Mouse (Mus musculus) hindbrain, embryonic 12.5 days (tissue): ENCODE measurements around the gene Evx2. TPM values are rescaled to one million over a fixed set of nuclear protein-coding genes. Genes with fewer than 3 reads are reported as not detected.

Experiments
- ATAC-seq: fragments of 200-750 bp; cut with Nextera tagmentation; 2 replicates; pipeline ENCODE4 v1.8.0; 2017; ENCODE audit warnings: moderate TSS enrichment; ENCODE audit not compliant: low FRiP score
- H3K27ac ChIP-seq: fragments of 300-500 bp; sonication (generic); 2 replicates; pipeline ENCODE4 v1.5.1; 2016; ENCODE audit warnings: mild to moderate bottlenecking
- H3K27me3 ChIP-seq: fragments of 300-500 bp; sonication (generic); 2 replicates; pipeline ENCODE4 v1.6.1; 2016; ENCODE audit warnings: mild to moderate bottlenecking
- H3K36me3 ChIP-seq: fragments of 300-500 bp; sonication (generic); 2 replicates; pipeline ENCODE4 v1.6.1; 2016; ENCODE audit warnings: mild to moderate bottlenecking
- H3K4me1 ChIP-seq: fragments of 300-500 bp; sonication (generic); 2 replicates; pipeline ENCODE4 v1.6.1; 2016
- H3K4me2 ChIP-seq: fragments of 300-500 bp; sonication (generic); replicated peaks from 2 replicates; pipeline ENCODE4 v1.6.1; 2016; ENCODE audit warnings: mild to moderate bottlenecking
- H3K4me3 ChIP-seq: fragments of 300-500 bp; sonication (generic); 2 replicates; pipeline ENCODE4 v1.5.1; 2016; ENCODE audit warnings: mild to moderate bottlenecking
- H3K9ac ChIP-seq: fragments of 300-500 bp; sonication (generic); 2 replicates; pipeline ENCODE4 v1.6.1; 2016; ENCODE audit warnings: mild to moderate bottlenecking, moderate library complexity
- H3K9me3 ChIP-seq: fragments of 300-500 bp; sonication (generic); replicated peaks from 2 replicates; pipeline ENCODE4 v1.6.1; 2016; ENCODE audit warnings: mild to moderate bottlenecking
- WGBS: fragments of 180-500 bp; shearing (Covaris S2); methylation state at CpG from one replicate; pipeline ENCODE4 v1.1.7; 2016; 5-methylcytosine and 5-hydroxymethylcytosine counted together
- polyA plus RNA-seq: library from polyadenylated mRNA; unstranded; fragments of >200 nt; fragmentation: Nextera tagmentation; extraction: Ambion mirVana; gene quantifications from 2 replicates; pipeline ENCODE4 v1.2.1, GENCODE M21; 2016

Evx2 gene
- polyA plus RNA-seq, 1 experiment from 2014 or later, result 2.7 TPM

DNA sequence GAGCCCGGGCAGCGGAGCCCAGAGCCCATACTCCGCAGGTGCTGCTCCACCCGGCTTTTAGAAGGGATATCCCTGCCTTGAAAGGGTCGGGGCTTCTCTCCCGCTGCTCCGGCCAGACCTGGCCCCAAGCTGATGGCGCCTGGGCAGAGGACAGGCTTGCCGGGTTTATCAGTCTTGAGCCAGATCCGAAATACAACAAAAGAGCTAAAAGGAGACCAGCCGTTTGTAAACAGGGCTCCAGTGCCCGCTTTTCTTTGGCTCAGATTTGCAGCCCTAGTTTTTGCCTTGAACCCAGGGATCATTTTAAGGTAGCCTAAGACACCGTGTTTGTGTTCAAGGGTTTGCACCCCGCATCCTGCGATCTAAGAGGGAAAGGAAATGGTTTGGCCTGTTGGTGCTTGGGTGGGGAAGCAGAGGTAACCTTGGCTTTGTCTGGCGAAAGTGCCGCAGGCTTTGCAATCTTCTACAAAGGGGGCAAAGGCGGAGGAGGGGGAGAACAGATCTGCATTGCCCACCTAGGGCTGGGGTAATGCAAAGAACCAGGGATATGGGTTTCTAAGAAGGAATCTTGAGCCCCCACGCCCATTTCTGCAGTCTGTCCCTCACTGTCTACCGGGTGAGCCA lies 33.6 kb upstream of the Evx2 start:
- no peak for ATAC-seq
- no peak overlapping the region for H3K9ac ChIP-seq
- WGBS, result 2% methylated on average over 20 of the region's 20 CpGs
- H3K36me3 ChIP-seq, result no peaks in the 10 kb centered on the region
- H3K27ac ChIP-seq, result no peak overlapping the region
- H3K4me3 ChIP-seq, result no peak overlapping the region
- H3K4me1 ChIP-seq, result peaks cover 5% of the 10 kb centered on the region
- no peak overlapping the region for H3K4me2 ChIP-seq
- peaks cover 95% of the 10 kb centered on the region for H3K27me3 ChIP-seq
- 0 out of 2 replicates have a peak, but pooled peaks cover 3% of the 10 kb centered on the region for H3K9me3 ChIP-seq

DNA sequence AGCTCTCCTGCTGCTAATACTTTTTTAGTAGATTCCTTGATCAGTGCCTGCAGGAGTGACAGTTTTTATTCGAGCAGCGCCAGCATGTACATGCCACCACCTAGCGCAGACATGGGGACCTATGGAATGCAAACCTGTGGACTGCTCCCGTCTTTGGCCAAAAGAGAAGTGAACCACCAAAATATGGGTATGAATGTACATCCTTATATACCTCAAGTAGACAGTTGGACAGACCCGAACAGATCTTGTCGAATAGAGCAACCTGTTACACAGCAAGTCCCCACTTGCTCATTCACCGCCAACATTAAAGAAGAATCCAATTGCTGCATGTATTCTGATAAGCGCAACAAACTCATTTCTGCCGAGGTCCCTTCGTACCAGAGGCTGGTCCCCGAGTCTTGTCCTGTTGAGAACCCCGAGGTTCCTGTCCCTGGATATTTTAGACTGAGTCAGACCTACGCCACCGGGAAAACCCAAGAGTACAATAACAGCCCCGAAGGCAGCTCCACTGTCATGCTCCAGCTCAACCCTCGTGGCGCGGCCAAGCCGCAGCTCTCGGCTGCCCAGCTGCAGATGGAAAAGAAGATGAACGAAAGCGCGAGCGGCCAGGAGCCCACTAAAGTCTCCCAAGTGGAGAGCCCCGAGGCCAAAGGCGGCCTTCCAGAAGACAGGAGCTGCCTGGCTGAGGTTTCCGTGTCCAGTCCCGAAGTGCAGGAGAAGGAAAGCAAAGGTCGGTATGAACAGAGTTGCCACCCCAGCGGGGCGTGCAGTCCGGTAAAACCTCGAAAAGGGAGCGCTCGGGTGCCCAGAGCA lies 32.8 kb upstream of the Evx2 start:
- Histone ChIP-seq H3K9me3 (0 out of 2 replicates have a peak, but pooled peaks cover 3% of the 10 kb centered on the region), H3K9ac (no peak overlapping the region), H3K4me2 (no peak overlapping the region), H3K4me3 (0 out of 2 replicates have a peak overlapping the region, but pooled peaks have one; percentile 1), H3K27me3 (peaks cover 95% of the 10 kb centered on the region), H3K4me1 (no peaks in the 10 kb centered on the region; the same call in 1 of the 2 replicates), H3K36me3 (no peaks in the 10 kb centered on the region), H3K27ac (no peak overlapping the region)
- no peak for ATAC-seq
- 4% methylated on average over 35 of the region's 35 CpGs for WGBS

DNA sequence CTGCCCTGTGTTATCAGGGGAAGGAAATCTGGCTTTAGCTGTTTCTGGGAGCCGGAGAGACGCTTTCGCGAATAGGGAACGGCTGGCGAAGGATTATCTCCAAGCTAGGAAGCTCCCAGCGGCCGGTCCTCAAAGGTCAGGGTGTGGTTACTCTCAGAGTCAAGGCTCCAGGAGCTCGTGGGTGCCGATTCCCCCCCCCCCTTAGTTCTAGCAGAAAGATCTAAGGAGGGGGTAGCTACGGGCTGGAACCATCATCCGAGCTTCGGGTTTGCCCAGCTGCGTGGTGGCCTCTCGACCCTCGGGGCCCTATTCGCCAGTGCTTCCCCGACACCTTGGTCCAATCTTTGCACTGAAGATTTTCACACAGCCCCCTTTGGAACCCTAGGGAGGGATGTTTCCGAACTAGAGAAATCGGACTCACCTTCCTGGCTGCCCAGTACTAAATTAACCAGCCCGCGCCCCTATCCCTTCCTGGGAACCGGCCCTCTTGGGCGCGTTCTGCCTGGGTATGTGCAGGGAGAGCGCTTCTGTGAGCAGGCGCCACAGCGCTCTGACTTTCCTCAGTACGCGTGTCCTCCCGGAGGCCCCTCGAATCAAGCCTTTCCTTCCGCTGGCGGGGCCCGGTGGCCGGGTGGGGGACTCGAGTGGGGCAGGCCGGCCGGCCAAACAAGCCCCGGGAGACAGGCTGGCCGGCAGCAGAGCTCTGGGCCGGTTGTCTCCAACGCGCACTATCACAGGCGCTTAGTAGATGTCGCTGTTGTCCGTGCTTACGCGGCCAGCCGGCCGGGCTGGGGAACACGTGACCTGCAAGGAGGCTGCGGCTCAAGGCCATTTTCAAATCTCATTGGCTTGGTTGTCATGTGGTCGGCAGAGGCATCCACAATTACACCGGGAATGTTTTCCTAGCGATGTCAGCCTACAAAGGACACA lies 31.9 kb upstream of the Evx2 start, which contains the start of gene Hoxd10:
Gene Hoxd10, plus strand, starts transcription at position 903 of the 930 bp plus-strand sequence.
- H3K9ac ChIP-seq, result no peak within 1 kb of the TSS
- no peak within 1 kb of the TSS; the same call in 1 of the 2 replicates for H3K4me2 ChIP-seq
- 1% methylated on average over 56 of the region's 56 CpGs for WGBS
- no peaks in the 10 kb centered on the region; the same call in 1 of the 2 replicates for H3K4me1 ChIP-seq
- H3K27ac ChIP-seq, result no peak within 1 kb of the TSS
- H3K9me3 ChIP-seq, result 0 out of 2 replicates have a peak, but pooled peaks cover 3% of the 10 kb centered on the region
- H3K36me3 ChIP-seq, result no peaks in the 10 kb centered on the region
- H3K4me3 ChIP-seq, result 0 out of 2 replicates have a peak within 1 kb of the TSS, but pooled peaks have one; percentile 1
- ATAC-seq, result peak; percentile 52; the same call in 1 of the 2 replicates
- H3K27me3 ChIP-seq, result peaks cover 95% of the 10 kb centered on the region

DNA sequence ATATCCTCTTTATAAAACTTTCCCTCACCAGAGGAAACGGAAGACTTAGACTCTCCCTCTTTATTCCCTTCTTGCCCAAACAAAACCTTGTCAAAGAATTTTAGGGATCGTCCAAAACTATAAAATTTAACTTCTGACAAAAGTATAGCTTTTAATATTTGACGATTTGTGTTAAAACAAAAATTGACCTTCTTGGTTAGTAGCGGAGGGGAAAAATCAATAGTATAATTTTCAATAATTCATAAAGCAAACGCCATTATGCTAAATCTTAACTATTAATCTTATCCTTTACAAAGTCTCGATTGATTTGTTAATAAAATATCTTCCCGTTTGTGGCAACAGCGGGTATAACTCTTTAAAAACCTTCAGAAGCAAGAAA lies 31.0 kb upstream of the Evx2 start:
- Histone ChIP-seq H3K36me3 (no peaks in the 10 kb centered on the region), H3K27me3 (peaks cover 92% of the 10 kb centered on the region), H3K27ac (no peak overlapping the region), H3K4me3 (no peak overlapping the region), H3K4me2 (no peak overlapping the region), H3K4me1 (no peaks in the 10 kb centered on the region; the same call in 1 of the 2 replicates), H3K9ac (no peak overlapping the region), H3K9me3 (0 out of 2 replicates have a peak, but pooled peaks cover 3% of the 10 kb centered on the region)
- WGBS, result 7% methylated on average over 8 of the region's 8 CpGs
- ATAC-seq, result no peak

DNA sequence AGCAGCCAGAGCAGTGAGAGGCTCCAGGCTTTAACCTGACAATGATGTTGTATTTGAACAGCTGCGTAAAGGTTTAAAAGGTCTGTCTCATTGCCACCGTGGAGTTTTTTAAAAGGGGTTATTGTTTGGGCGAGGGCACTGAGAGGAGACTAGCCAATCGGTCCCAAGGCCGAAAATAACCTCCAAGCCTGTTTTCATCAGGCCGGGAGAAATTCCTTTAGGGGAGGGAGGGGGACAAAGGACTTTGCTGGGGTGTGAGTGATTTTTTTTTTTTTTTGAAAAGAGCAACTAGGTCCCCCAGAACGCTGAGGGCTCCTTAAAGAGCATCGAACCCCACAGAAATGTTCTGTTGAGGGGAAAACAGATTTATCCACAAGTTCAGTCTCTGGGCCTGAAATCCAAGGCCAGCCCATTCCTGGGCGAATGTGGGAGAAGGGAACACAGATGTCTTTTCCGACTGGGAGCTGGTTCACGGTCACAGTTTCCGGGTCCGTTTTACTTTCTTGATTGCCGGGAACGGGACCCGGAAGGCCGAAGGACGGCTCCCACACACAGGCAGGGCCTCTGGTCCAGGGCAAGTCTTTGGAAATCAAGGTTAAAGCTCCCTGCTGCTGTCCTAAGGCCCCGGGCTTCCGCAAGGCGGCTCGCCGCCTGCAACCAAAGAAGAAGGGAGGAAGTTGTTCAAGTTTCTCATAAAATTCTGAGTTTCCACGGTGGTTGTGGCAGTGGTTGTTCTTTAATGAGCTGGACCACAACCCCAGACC lies 30.4 kb upstream of the Evx2 start:
- no peak overlapping the region for H3K4me3 ChIP-seq
- H3K4me1 ChIP-seq, result no peaks in the 10 kb centered on the region; the same call in 1 of the 2 replicates
- no peak overlapping the region for H3K27ac ChIP-seq
- H3K9ac ChIP-seq, result no peak overlapping the region
- no peak overlapping the region for H3K4me2 ChIP-seq
- H3K9me3 ChIP-seq, result 0 out of 2 replicates have a peak, but pooled peaks cover 3% of the 10 kb centered on the region
- ATAC-seq, result no peak
- WGBS, result 1% methylated on average over 24 of the region's 24 CpGs
- H3K27me3 ChIP-seq, result peaks cover 92% of the 10 kb centered on the region
- no peaks in the 10 kb centered on the region for H3K36me3 ChIP-seq

DNA sequence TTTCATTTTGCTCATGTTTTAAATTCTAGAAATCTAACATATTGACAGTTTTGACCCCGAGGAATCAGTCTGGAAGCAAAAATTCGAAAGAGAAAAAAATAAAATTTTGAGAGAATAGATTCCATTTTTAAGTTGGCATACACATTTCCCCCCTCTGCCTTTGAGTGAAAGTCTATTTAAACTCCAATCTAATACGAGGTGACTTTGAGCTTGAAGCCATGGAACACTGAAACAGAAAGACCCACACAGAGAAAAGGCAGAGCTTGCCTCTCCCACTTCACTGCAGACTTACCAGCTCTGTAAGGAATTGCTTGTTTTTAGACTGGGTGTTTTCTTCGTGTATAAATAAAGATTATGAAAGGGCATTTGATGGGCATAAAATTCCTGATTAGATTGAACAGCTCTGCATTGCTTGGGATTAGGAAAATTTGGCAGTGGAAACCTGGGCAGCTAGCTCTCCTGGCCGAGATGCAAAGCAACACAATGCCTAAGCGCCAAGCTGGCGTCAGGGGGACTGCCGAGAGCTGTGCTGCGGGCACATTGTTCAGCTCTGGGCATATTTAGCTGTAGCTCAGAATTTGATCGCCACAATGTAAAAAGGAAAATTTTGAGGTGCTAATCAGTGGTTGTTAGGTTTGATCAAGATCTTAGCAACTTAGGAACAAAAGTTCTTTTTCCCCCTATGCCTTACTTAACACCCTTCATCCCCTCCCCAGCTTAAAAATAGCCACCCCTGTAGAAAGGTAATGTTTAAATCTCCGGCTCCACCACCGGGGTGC lies 29.6 kb upstream of the Evx2 start:
- Histone ChIP-seq H3K4me3 (no peak overlapping the region), H3K4me2 (no peak overlapping the region), H3K9ac (no peak overlapping the region), H3K27ac (no peak overlapping the region), H3K9me3 (0 out of 2 replicates have a peak, but pooled peaks cover 3% of the 10 kb centered on the region), H3K27me3 (peaks cover 92% of the 10 kb centered on the region), H3K36me3 (no peaks in the 10 kb centered on the region), H3K4me1 (no peaks in the 10 kb centered on the region; the same call in 1 of the 2 replicates)
- 3% methylated on average over 12 of the region's 12 CpGs for WGBS
- ATAC-seq, result no peak

DNA sequence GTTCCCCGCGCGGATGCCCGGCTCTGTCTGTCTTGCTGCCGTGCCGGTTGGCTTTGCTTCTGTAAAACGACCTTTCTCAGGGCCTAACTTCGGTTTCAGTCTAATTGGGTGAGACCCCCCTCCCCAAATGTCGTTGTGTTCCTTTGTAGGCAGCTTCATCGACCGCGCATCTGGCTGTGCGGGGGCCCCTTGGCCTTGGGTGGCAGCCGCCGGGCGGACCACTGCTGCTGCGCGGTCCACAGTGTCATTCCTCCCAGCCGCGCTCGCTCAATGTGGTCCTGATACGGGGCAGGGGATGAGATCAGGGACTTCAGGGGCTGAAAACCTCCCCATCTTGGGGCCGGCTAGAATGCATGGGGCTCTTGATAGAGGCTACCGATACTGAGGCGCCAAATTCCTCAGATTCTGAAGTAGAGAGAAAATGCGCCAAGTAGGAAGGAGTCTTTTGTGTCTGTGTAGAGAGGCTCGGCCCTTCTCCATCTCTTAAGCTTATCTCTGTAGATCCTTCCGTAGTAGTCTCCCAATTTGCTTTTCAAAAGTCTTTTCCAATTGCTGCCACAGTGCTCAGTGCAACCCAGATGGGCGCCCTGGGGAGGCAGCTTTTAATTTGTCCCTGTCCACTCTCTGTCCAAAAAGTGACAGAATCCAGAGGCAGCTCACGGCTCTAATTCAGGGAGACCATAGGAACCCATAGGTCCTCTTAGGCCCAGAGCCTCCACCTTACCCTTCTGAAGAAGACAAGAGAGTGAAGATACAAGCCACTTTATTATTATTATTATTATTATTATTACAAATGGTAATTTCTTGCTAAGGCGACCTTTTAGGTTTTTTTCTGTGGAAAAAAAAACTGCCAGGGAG lies 28.6 kb upstream of the Evx2 start:
- peaks cover 92% of the 10 kb centered on the region for H3K27me3 ChIP-seq
- no peak overlapping the region for H3K4me3 ChIP-seq
- no peak overlapping the region for H3K27ac ChIP-seq
- H3K4me2 ChIP-seq, result no peak overlapping the region
- H3K9ac ChIP-seq, result no peak overlapping the region
- no peak for ATAC-seq
- peaks cover under 1% of the 10 kb centered on the region for H3K4me1 ChIP-seq
- under 1% methylated on average over 31 of the region's 31 CpGs for WGBS
- no peaks in the 10 kb centered on the region for H3K36me3 ChIP-seq
- 0 out of 2 replicates have a peak, but pooled peaks cover 3% of the 10 kb centered on the region for H3K9me3 ChIP-seq

DNA sequence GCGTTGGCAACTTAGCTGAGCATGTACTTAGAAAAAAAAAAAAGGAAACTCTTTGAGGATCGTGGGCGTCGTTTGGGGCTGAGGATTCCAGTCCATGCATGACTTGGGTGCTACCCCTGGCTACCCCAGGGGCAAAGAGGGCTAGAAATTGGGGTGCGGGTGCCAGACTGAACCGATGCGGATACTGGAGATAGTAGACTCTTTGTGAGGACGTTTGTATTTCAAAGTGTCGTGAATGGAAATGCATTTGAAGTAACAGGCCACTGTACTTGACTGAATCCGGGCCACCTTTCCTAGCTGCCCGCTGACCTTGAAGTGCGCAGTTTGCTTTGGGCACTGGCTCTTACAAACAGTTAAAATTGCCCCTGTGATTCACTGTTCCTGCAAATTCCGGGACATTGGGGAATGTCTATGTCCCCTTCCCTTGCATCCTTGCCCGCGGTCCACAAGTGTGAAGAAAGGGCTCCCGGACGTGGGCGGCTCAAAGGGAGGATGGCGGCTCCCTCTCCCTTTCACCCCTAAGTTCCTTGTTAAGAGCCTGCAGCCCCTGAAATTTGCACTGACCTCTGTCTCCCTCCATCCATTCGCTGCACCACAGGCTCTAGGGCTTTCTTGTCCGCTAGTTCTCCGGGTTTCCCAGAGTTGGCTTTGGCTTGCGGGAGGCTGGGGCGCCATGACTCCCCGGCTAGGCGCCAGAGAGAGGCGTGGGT lies 27.8 kb upstream of the Evx2 start:
- peaks cover 7% of the 10 kb centered on the region for H3K4me1 ChIP-seq
- H3K4me2 ChIP-seq, result no peak overlapping the region
- H3K9ac ChIP-seq, result no peak overlapping the region
- WGBS, result under 1% methylated on average over 27 of the region's 27 CpGs
- 0 out of 2 replicates have a peak, but pooled peaks cover 3% of the 10 kb centered on the region for H3K9me3 ChIP-seq
- H3K36me3 ChIP-seq, result no peaks in the 10 kb centered on the region
- peaks cover 92% of the 10 kb centered on the region for H3K27me3 ChIP-seq
- ATAC-seq, result no peak
- no peak overlapping the region for H3K27ac ChIP-seq
- no peak overlapping the region for H3K4me3 ChIP-seq

DNA sequence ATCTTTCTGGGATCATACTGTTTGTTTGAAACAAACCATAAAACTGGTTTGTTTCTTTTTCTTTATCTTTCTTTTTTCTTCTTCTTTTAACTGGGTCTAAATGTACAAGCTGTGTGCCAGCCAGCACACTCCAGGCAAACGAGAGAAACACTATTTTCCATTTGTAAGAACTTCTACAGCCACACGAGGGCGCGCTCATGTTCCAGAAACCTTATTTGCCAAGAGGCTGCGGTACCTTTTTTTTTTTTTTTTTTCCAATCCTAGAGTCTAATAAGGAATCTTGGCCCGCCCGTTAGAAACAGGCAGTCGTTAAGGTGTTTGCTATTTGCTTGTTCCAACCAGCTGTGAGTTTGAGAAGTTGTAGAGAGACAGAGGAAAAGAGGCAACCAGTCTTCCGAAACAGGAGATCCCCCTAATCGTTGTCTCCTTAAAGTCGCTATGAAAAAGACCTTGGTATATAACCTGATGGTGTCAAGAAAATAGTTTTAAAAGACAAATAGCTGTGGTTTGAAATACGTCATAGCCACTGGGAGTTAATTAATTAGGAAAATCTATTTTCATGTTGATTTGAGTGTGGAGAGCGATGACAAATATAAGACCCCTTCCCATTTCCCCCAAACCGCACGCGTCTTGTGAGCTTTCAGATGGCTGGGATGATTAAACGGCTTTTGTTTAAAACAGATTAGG lies 27.1 kb upstream of the Evx2 start:
- Histone ChIP-seq H3K4me3 (no peak overlapping the region), H3K4me1 (peaks cover 14% of the 10 kb centered on the region; the same call in 1 of the 2 replicates), H3K36me3 (no peaks in the 10 kb centered on the region), H3K27ac (no peak overlapping the region), H3K9ac (no peak overlapping the region), H3K9me3 (0 out of 2 replicates have a peak, but pooled peaks cover 2% of the 10 kb centered on the region), H3K27me3 (peaks cover 92% of the 10 kb centered on the region), H3K4me2 (no peak overlapping the region)
- WGBS, result 6% methylated on average over 17 of the region's 17 CpGs
- ATAC-seq, result no peak
